Mouse (Mus musculus): ENCODE measurements around the gene Arsb. TPM values are rescaled to one million over a fixed set of nuclear protein-coding genes. Genes with fewer than 3 reads are reported as not detected.

Gene Arsb
- polyA plus RNA-seq, 1 experiment from 2014 or later: 4.6 TPM

GRCm38 (mm10) chr13:93902126-93902525, 130.7 kb downstream of the Arsb start:
- 87% methylated on average over 2 of the region's 2 CpGs for WGBS
- no peak overlapping the region for H3K4me3 ChIP-seq
- H3K4me2 ChIP-seq: no peak overlapping the region
- H3K27me3 ChIP-seq: no peaks in the 10 kb centered on the region
- H3K9ac ChIP-seq: no peak overlapping the region
- ATAC-seq: no peak
- no peak overlapping the region for H3K27ac ChIP-seq
- H3K36me3 ChIP-seq (ENCODE audit: poor library complexity, severe bottlenecking): no peaks in the 10 kb centered on the region
- H3K4me1 ChIP-seq: no peaks in the 10 kb centered on the region
- H3K9me3 ChIP-seq (replicated peaks): no peaks in the 10 kb centered on the region

GRCm38 (mm10) chr13:93906552-93907245, 135.3 kb downstream of the Arsb start:
- no peak overlapping the region for H3K9ac ChIP-seq
- no peak overlapping the region for H3K27ac ChIP-seq
- no peak for ATAC-seq
- no peak overlapping the region for H3K4me3 ChIP-seq
- H3K9me3 ChIP-seq (replicated peaks): no peaks in the 10 kb centered on the region
- no peak overlapping the region for H3K4me2 ChIP-seq
- no peaks in the 10 kb centered on the region for H3K36me3 ChIP-seq (ENCODE audit: poor library complexity, severe bottlenecking)
- H3K27me3 ChIP-seq: no peaks in the 10 kb centered on the region
- WGBS: 84% methylated on average over 10 of the region's 10 CpGs
- H3K4me1 ChIP-seq: no peaks in the 10 kb centered on the region

- H3K27ac ChIP-seq: no peak overlapping the region
- 95% methylated on average over 3 of the region's 3 CpGs for WGBS
- ATAC-seq: no peak
Measured at GRCm38 (mm10) chr13:93907971-93908370, 136.5 kb downstream of the Arsb start.

GRCm38 (mm10) chr13:93909847-93910246, 138.4 kb downstream of the Arsb start:
- Histone ChIP-seq H3K4me1 (no peaks in the 10 kb centered on the region), H3K9ac (no peak overlapping the region), H3K4me3 (no peak overlapping the region), H3K36me3 (ENCODE audit: poor library complexity, severe bottlenecking) (no peaks in the 10 kb centered on the region), H3K27ac (no peak overlapping the region), H3K27me3 (no peaks in the 10 kb centered on the region), H3K9me3 (replicated peaks) (no peaks in the 10 kb centered on the region), H3K4me2 (no peak overlapping the region)
- ATAC-seq: no peak
- WGBS: 89% methylated on average over 5 of the region's 5 CpGs

More at GRCm38 (mm10) chr13:93907971-93908370, 136.5 kb downstream of the Arsb start:
- H3K4me1 ChIP-seq: no peaks in the 10 kb centered on the region
- H3K36me3 ChIP-seq (ENCODE audit: poor library complexity, severe bottlenecking): no peaks in the 10 kb centered on the region
- H3K4me3 ChIP-seq: no peak overlapping the region
- no peak overlapping the region for H3K4me2 ChIP-seq
- H3K27me3 ChIP-seq: no peaks in the 10 kb centered on the region
- H3K9ac ChIP-seq: no peak overlapping the region
- H3K9me3 ChIP-seq (replicated peaks): no peaks in the 10 kb centered on the region

DNA sequence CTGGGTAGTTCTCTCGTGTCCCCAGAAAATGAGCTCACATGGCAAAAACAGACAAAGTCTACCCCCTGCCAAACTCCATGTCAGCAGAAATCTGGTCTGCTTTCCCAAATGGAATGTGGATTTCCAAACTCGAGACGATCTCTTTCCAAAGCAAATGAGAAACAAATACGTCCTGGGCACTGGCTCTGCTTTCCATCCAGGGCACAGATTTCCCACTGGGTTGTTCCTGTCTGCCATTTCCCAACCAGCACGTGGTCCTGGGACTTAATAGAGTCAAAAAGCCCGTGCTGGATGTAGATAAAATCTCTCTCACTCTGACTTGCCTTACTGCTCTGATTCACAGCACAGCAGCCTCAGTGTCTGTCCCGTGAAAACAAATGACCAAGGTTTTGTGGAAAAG, 139.6 kb downstream of the Arsb start:
- Histone ChIP-seq H3K4me1 (no peaks in the 10 kb centered on the region), H3K9ac (no peak overlapping the region), H3K9me3 (replicated peaks) (no peaks in the 10 kb centered on the region), H3K4me3 (no peak overlapping the region), H3K27ac (no peak overlapping the region), H3K27me3 (no peaks in the 10 kb centered on the region), H3K4me2 (no peak overlapping the region), H3K36me3 (ENCODE audit: poor library complexity, severe bottlenecking) (no peaks in the 10 kb centered on the region)
- 67% methylated on average over 7 of the region's 7 CpGs for WGBS
- no peak for ATAC-seq

GRCm38 (mm10) chr13:93912326-93912915, 141.0 kb downstream of the Arsb start:
- no peaks in the 10 kb centered on the region for H3K27me3 ChIP-seq
- no peak overlapping the region for H3K4me3 ChIP-seq
- no peaks in the 10 kb centered on the region for H3K36me3 ChIP-seq (ENCODE audit: poor library complexity, severe bottlenecking)
- WGBS: 83% methylated on average over 5 of the region's 5 CpGs
- H3K4me2 ChIP-seq: no peak overlapping the region
- no peaks in the 10 kb centered on the region for H3K9me3 ChIP-seq (replicated peaks)
- no peak for ATAC-seq
- H3K9ac ChIP-seq: no peak overlapping the region
- H3K27ac ChIP-seq: no peak overlapping the region
- no peaks in the 10 kb centered on the region for H3K4me1 ChIP-seq

- no peak for ATAC-seq
- H3K4me3 ChIP-seq: no peak overlapping the region
- no peaks in the 10 kb centered on the region for H3K4me1 ChIP-seq
- H3K9me3 ChIP-seq (replicated peaks): no peaks in the 10 kb centered on the region
- H3K36me3 ChIP-seq (ENCODE audit: poor library complexity, severe bottlenecking): no peaks in the 10 kb centered on the region
- no peak overlapping the region for H3K4me2 ChIP-seq
- no peak overlapping the region for H3K27ac ChIP-seq
- H3K9ac ChIP-seq: no peak overlapping the region
- no peaks in the 10 kb centered on the region for H3K27me3 ChIP-seq
- 86% methylated on average over 3 of the region's 3 CpGs for WGBS
Measured at GRCm38 (mm10) chr13:93914206-93914605, 142.8 kb downstream of the Arsb start.

- H3K4me1 ChIP-seq: no peaks in the 10 kb centered on the region
- no peak overlapping the region for H3K4me2 ChIP-seq
- no peak overlapping the region for H3K27ac ChIP-seq
- H3K27me3 ChIP-seq: no peaks in the 10 kb centered on the region
- H3K9me3 ChIP-seq (replicated peaks): no peaks in the 10 kb centered on the region
- 50% methylated on average over 16 of the region's 16 CpGs for WGBS
- no peak overlapping the region for H3K9ac ChIP-seq
- no peaks in the 10 kb centered on the region for H3K36me3 ChIP-seq (ENCODE audit: poor library complexity, severe bottlenecking)
- no peak overlapping the region for H3K4me3 ChIP-seq
- no peak for ATAC-seq
Measured at GRCm38 (mm10) chr13:93915641-93916570, 144.5 kb downstream of the Arsb start.

DNA sequence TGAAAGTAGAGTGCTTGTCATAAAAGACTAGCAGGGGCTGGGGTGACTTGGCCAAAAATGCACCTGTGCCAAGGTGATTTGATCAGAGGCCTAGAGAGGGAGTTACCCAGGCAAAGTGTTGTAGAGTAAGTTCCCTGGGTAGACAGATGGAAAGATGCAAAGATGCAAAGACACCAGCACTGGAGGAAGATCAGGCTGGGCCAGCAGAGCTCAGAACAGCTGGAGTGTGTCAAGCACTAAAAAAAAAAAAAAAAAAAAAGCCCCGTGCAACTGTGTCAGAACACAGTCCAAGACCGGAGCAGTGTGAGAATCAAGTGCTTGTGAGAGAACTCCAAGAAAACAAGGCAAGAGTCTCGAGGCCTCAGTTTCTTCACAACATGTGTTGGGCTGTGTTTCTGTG, 148.1 kb downstream of the Arsb start:
- Histone ChIP-seq H3K9ac (no peak overlapping the region), H3K4me1 (no peaks in the 10 kb centered on the region), H3K4me3 (no peak overlapping the region), H3K9me3 (replicated peaks) (no peaks in the 10 kb centered on the region), H3K27me3 (no peaks in the 10 kb centered on the region), H3K4me2 (no peak overlapping the region), H3K27ac (no peak overlapping the region), H3K36me3 (ENCODE audit: poor library complexity, severe bottlenecking) (no peaks in the 10 kb centered on the region)
- WGBS: 77% methylated on average over 3 of the region's 3 CpGs
- ATAC-seq: no peak

- H3K4me3 ChIP-seq: no peak overlapping the region
- H3K27ac ChIP-seq: no peak overlapping the region
- H3K9me3 ChIP-seq (replicated peaks): no peaks in the 10 kb centered on the region
- H3K9ac ChIP-seq: no peak overlapping the region
- WGBS: 79% methylated on average over 8 of the region's 8 CpGs
- no peak overlapping the region for H3K4me2 ChIP-seq
- H3K36me3 ChIP-seq (ENCODE audit: poor library complexity, severe bottlenecking): no peaks in the 10 kb centered on the region
- no peak for ATAC-seq
- no peaks in the 10 kb centered on the region for H3K27me3 ChIP-seq
- no peaks in the 10 kb centered on the region for H3K4me1 ChIP-seq
Measured at GRCm38 (mm10) chr13:93920080-93920785, 148.8 kb downstream of the Arsb start.

- Histone ChIP-seq H3K27ac (no peak overlapping the region), H3K4me3 (no peak overlapping the region), H3K4me1 (no peaks in the 10 kb centered on the region), H3K9ac (no peak overlapping the region), H3K4me2 (no peak overlapping the region), H3K36me3 (ENCODE audit: poor library complexity, severe bottlenecking) (no peaks in the 10 kb centered on the region), H3K27me3 (no peaks in the 10 kb centered on the region), H3K9me3 (replicated peaks) (no peaks in the 10 kb centered on the region)
- ATAC-seq: no peak
- 82% methylated on average over 4 of the region's 4 CpGs for WGBS
Measured at GRCm38 (mm10) chr13:93920786-93921300, 149.4 kb downstream of the Arsb start.
